ENCODE assay signal across 22 mouse cellular contexts in genomic region chr3:68036097-68036496, GRCm38 (mm10). TPM values are rescaled to one million over a fixed set of nuclear protein-coding genes. Genes with fewer than 3 reads are reported as not detected.
DNase-seq lines count a peak whose midpoint lies in the region; ATAC-seq and TF ChIP-seq lines count a peak whose summit lies in the region.
"Had no signal": no experiment of that assay in that cellular context is flagged by ENCODE, and none has a peak within 500 bp of the region (broad histone marks: within the 10 kb centered on the region; RNA-seq: fewer than 3 reads in every experiment).

No protein-coding gene starts in this region.

- H3K9ac ChIP-seq in forebrain, embryonic 16.5 days (replicated peaks; ENCODE audit: low read depth, low read length): no peak overlapping the region
- H3K9ac ChIP-seq in hindbrain, embryonic 12.5 days: no peak overlapping the region
- no peak overlapping the region for H3K9ac ChIP-seq in hindbrain, postnatal 0 days (replicated peaks; ENCODE audit: low read length)
- H3K9ac ChIP-seq in midbrain, postnatal 0 days (replicated peaks; ENCODE audit: low read length, poor library complexity, severe bottlenecking): no peak overlapping the region
- H3K9ac ChIP-seq: forebrain, embryonic 13.5 days; liver, postnatal 0 days had no signal

- H3K4me3 ChIP-seq in forebrain, embryonic 16.5 days (replicated peaks; ENCODE audit: low read length): no peak overlapping the region
- H3K4me3 ChIP-seq in forebrain, embryonic 10.5 days: no peak overlapping the region
- no peak overlapping the region for H3K4me3 ChIP-seq in hindbrain, embryonic 12.5 days
- H3K4me3 ChIP-seq in hindbrain, postnatal 0 days (ENCODE audit: low read length): no peak overlapping the region
- H3K4me3 ChIP-seq in midbrain, postnatal 0 days (ENCODE audit: low read depth, low read length): no peak overlapping the region
- H3K4me3 ChIP-seq: forebrain, embryonic 13.5 days; heart, embryonic 10.5 days; layer of hippocampus, adult 2 months; limb, embryonic 10.5 days; myocyte had no signal

- DNase-seq in forebrain, embryonic 10.5 days (ENCODE audit: extremely low spot score, low spot score): no peak
- peak; percentile 42 for DNase-seq in hindbrain, postnatal 0 days (ENCODE audit: low spot score)
- peak; percentile 33 for DNase-seq in midbrain, postnatal 0 days (ENCODE audit: low spot score)
- no peak for DNase-seq in adrenal gland, adult 2 months
- DNase-seq in spleen, adult 12 weeks (ENCODE audit: low spot score): no peak
- DNase-seq: B cell, adult 2 months; cerebellum, adult 9-11 months; embryo, embryonic 11 days; kidney, adult 8-10 months; kidney, postnatal 14 days; liver, postnatal 0 days; lung, postnatal 10 days; spleen, adult 18-20 months; thymus, postnatal 4 days had no signal

- WGBS in forebrain, embryonic 16.5 days: 26% methylated on average over 3 of the region's 3 CpGs
- WGBS in forebrain, embryonic 10.5 days: 82% methylated on average over 3 of the region's 3 CpGs
- WGBS in hindbrain, embryonic 12.5 days: 47% methylated on average over 3 of the region's 3 CpGs
- 17% methylated on average over 3 of the region's 3 CpGs for WGBS in hindbrain, postnatal 0 days
- 25% methylated on average over 3 of the region's 3 CpGs for WGBS in midbrain, postnatal 0 days

- H3K36me3 ChIP-seq in forebrain, embryonic 16.5 days (ENCODE audit: control insufficient read depth, insufficient read depth): no peaks in the 10 kb centered on the region
- H3K36me3 ChIP-seq in forebrain, embryonic 10.5 days (replicated peaks): no peaks in the 10 kb centered on the region
- no peaks in the 10 kb centered on the region for H3K36me3 ChIP-seq in hindbrain, embryonic 12.5 days
- no peaks in the 10 kb centered on the region for H3K36me3 ChIP-seq in hindbrain, postnatal 0 days (ENCODE audit: insufficient read depth, low read length)
- no peaks in the 10 kb centered on the region for H3K36me3 ChIP-seq in midbrain, postnatal 0 days (ENCODE audit: insufficient read depth, low read length)
- H3K36me3 ChIP-seq: heart, embryonic 10.5 days; limb, embryonic 10.5 days had no signal

- TF ChIP-seq CTCF in hindbrain, postnatal 0 days (IDR thresholded peaks at IDR 0.05; ENCODE audit: low read depth): no peak
- no peak for TF ChIP-seq CTCF in midbrain, postnatal 0 days (IDR thresholded peaks at IDR 0.05)

- no peak overlapping the region for H3K27ac ChIP-seq in forebrain, embryonic 16.5 days (ENCODE audit: low read length)
- no peak overlapping the region for H3K27ac ChIP-seq in forebrain, embryonic 10.5 days
- H3K27ac ChIP-seq in hindbrain, embryonic 12.5 days: peak overlapping the region; percentile 4; the same call in 1 of the 2 replicates
- no peak overlapping the region for H3K27ac ChIP-seq in hindbrain, postnatal 0 days
- H3K27ac ChIP-seq in midbrain, postnatal 0 days (ENCODE audit: low read depth, low read length): no peak overlapping the region
- H3K27ac ChIP-seq: forebrain, embryonic 13.5 days; heart, embryonic 10.5 days; layer of hippocampus, adult 2 months; limb, embryonic 10.5 days had no signal

- H3K4me2 ChIP-seq in forebrain, embryonic 16.5 days (ENCODE audit: low read length): no peak overlapping the region
- H3K4me2 ChIP-seq in hindbrain, embryonic 12.5 days (replicated peaks): no peak overlapping the region
- H3K4me2 ChIP-seq in hindbrain, postnatal 0 days (ENCODE audit: low read depth, low read length): no peak overlapping the region
- no peak overlapping the region for H3K4me2 ChIP-seq in midbrain, postnatal 0 days (ENCODE audit: low read depth, low read length, poor library complexity, severe bottlenecking)
- H3K4me2 ChIP-seq: forebrain, embryonic 13.5 days had no signal

- peak; percentile 61 for ATAC-seq in forebrain, embryonic 16.5 days
- peak; percentile 71 for ATAC-seq in hindbrain, embryonic 12.5 days (ENCODE audit: low FRiP score)
- ATAC-seq in hindbrain, postnatal 0 days: no peak
- no peak for ATAC-seq in midbrain, postnatal 0 days (ENCODE audit: low FRiP score)
- ATAC-seq in granulocyte monocyte progenitor cell, adult 5-6 weeks (replicated peaks; ENCODE audit: poor library complexity, severe bottlenecking): no peak
- ATAC-seq: forebrain, embryonic 13.5 days; liver, postnatal 0 days had no signal

- H3K9me3 ChIP-seq in forebrain, embryonic 16.5 days (ENCODE audit: control insufficient read depth, low read length): no peaks in the 10 kb centered on the region
- no peaks in the 10 kb centered on the region for H3K9me3 ChIP-seq in forebrain, embryonic 10.5 days
- H3K9me3 ChIP-seq in hindbrain, embryonic 12.5 days (replicated peaks): no peaks in the 10 kb centered on the region
- no peaks in the 10 kb centered on the region for H3K9me3 ChIP-seq in hindbrain, postnatal 0 days (ENCODE audit: low read length)
- H3K9me3 ChIP-seq in midbrain, postnatal 0 days (ENCODE audit: low read length): no peaks in the 10 kb centered on the region
- H3K9me3 ChIP-seq: forebrain, embryonic 13.5 days; heart, embryonic 10.5 days; limb, embryonic 10.5 days had no signal

- H3K27me3 ChIP-seq in forebrain, embryonic 16.5 days (replicated peaks; ENCODE audit: control insufficient read depth, insufficient read depth, low read length): no peaks in the 10 kb centered on the region
- H3K27me3 ChIP-seq in forebrain, embryonic 10.5 days (ENCODE audit: poor library complexity, severe bottlenecking): no peaks in the 10 kb centered on the region
- H3K27me3 ChIP-seq in hindbrain, embryonic 12.5 days: no peaks in the 10 kb centered on the region
- H3K27me3 ChIP-seq in hindbrain, postnatal 0 days (ENCODE audit: insufficient read depth, low read length): no peaks in the 10 kb centered on the region
- H3K27me3 ChIP-seq in midbrain, postnatal 0 days (ENCODE audit: insufficient read depth, low read length): no peaks in the 10 kb centered on the region
- H3K27me3 ChIP-seq: forebrain, embryonic 13.5 days had no signal

- no peaks in the 10 kb centered on the region for H3K4me1 ChIP-seq in forebrain, embryonic 16.5 days (replicated peaks; ENCODE audit: control insufficient read depth, insufficient read depth, low read length)
- no peaks in the 10 kb centered on the region for H3K4me1 ChIP-seq in forebrain, embryonic 10.5 days
- H3K4me1 ChIP-seq in hindbrain, embryonic 12.5 days: peaks cover 3% of the 10 kb centered on the region; the same call in 1 of the 2 replicates
- H3K4me1 ChIP-seq in hindbrain, postnatal 0 days (ENCODE audit: insufficient read depth, low read length): no peaks in the 10 kb centered on the region
- H3K4me1 ChIP-seq in midbrain, postnatal 0 days (ENCODE audit: insufficient read depth, low read length): no peaks in the 10 kb centered on the region
- H3K4me1 ChIP-seq: heart, embryonic 10.5 days; limb, embryonic 10.5 days had no signal

RNA-seq across cellular contexts. Expression of gene Schip1, which starts 28.5 kb away (rescaled TPM):
- 173 and 197 TPM in 2 replicates for polyA plus RNA-seq in forebrain, embryonic 16.5 days (2015; fragmentation: Nextera tagmentation; extraction: Ambion mirVana)
- 42.1 and 48.0 TPM in 2 replicates for polyA plus RNA-seq in forebrain, embryonic 10.5 days (2016; fragmentation: Nextera tagmentation; extraction: Ambion mirVana)
- 114 and 127 TPM in 2 replicates for polyA plus RNA-seq in hindbrain, embryonic 12.5 days (2016; fragmentation: Nextera tagmentation; extraction: Ambion mirVana)
- total RNA-seq in hindbrain, postnatal 0 days (2014; rRNA removed): 94.3 and 128 TPM in 2 replicates
- polyA plus RNA-seq in hindbrain, postnatal 0 days (2015; fragmentation: Nextera tagmentation; extraction: Ambion mirVana): 163 and 164 TPM in 2 replicates
- total RNA-seq in midbrain, postnatal 0 days (2014; rRNA removed): 105 and 108 TPM in 2 replicates
- polyA plus RNA-seq in midbrain, postnatal 0 days (2015; fragmentation: Nextera tagmentation; extraction: Ambion mirVana): 154 and 157 TPM in 2 replicates
- 10 to 100 TPM in 1 of 2 experiments, 1 to 10 TPM in 1; 7.2 to 10.5 TPM for total RNA-seq in adrenal gland, adult 2 months (2021)
- polyA plus RNA-seq in adrenal gland, adult 2 months (2012; rRNA removed): 3.8 and 5.1 TPM in 2 replicates
- total RNA-seq in granulocyte monocyte progenitor cell, adult 5-6 weeks (2014; fragmentation: Nextera tagmentation): 0.30 and 5.2 TPM in 2 replicates
- 2.5 and 3.2 TPM in 2 replicates for total RNA-seq in granulocyte monocyte progenitor cell, adult 5-6 weeks (2017)

Comparison
In these comparisons a context has a peak if more than half of its experiments do, and no peak if none do; other contexts are left out.
1. ATAC-seq: peak in forebrain, embryonic 16.5 days (single experiment) and hindbrain, embryonic 12.5 days (single experiment); none in hindbrain, postnatal 0 days (single experiment), midbrain, postnatal 0 days (single experiment) and granulocyte monocyte progenitor cell, adult 5-6 weeks (single experiment).
2. DNase-seq: peak in hindbrain, postnatal 0 days (single experiment) and midbrain, postnatal 0 days (single experiment); none in forebrain, embryonic 10.5 days (single experiment), adrenal gland, adult 2 months (single experiment) and spleen, adult 12 weeks (single experiment).